Mouse (Mus musculus): ENCODE measurements around the gene Styxl1. TPM values are rescaled to one million over a fixed set of nuclear protein-coding genes. Genes with fewer than 3 reads are reported as not detected.

Gene Styxl1
- total and polyA plus RNA-seq, 3 experiments: 0.17 TPM; not detected in 2

DNA sequence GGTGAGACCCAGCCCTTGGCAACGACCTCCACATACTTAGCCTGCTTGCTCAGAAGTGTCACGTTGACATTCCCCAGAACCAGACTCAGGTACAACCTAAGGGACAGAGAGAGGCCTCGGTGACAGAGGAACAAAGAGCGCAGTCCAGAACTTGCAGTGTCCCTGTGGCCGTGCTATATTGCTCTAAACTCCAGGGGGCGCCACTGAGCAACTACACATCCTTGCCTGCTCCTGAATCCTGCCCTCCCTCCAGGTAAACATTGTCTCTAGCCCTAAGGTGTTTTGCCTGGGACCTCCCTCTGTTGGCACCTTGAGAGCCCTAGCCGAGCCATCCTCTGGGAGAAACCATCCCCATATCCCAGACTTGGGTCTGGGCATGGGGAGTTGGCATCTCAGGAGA, 41.0 kb downstream of the Styxl1 start:
- H3K4me3 ChIP-seq (ENCODE audit: control insufficient read depth in 1 of 2, insufficient read depth in 1 of 2, low read depth in 2 of 2, low read length in 2 of 2): no peak overlapping the region
- TF ChIP-seq USF2 (IDR thresholded peaks at IDR 0.05; ENCODE audit: borderline replicate concordance in 1 of 2, insufficient read depth in 1 of 2, low read depth in 1 of 2, low read length in 2 of 2) (no peak), ETS1 (IDR thresholded peaks at IDR 0.05; ENCODE audit: low read depth, low read length) (no peak), TCF12 (IDR thresholded peaks at IDR 0.05; ENCODE audit: low read depth, low read length) (no peak), CTCF (IDR thresholded peaks at IDR 0.05 in 2 of 3, conservative IDR thresholded peaks at IDR 0.05 in 1 of 3; ENCODE audit: control insufficient read depth in 1 of 3, insufficient read depth in 1 of 3, low read depth in 2 of 3, low read length in 3 of 3, poor library complexity in 1 of 3, severe bottlenecking in 1 of 3) (peak; percentile 48 to 66 (median 66)), TBP (IDR thresholded peaks at IDR 0.05; ENCODE audit: low read depth, low read length) (no peak), KAT2A (conservative IDR thresholded peaks at IDR 0.05; ENCODE audit: low read depth, low read length) (no peak), SIN3A (IDR thresholded peaks at IDR 0.05; ENCODE audit: low read length) (no peak), SMC3 (IDR thresholded peaks at IDR 0.05; ENCODE audit: low read depth, low read length) (peak; percentile 28), NRF1 (IDR thresholded peaks at IDR 0.05; ENCODE audit: insufficient read depth, low read depth, low read length, poor library complexity, severe bottlenecking) (no peak)
- H3K27me3 ChIP-seq (ENCODE audit: control insufficient read depth in 1 of 2, insufficient read depth in 2 of 2, low read length in 2 of 2): no peaks in the 10 kb centered on the region
- H3K36me3 ChIP-seq (ENCODE audit: control insufficient read depth in 1 of 2, insufficient read depth in 2 of 2, low read length in 2 of 2): peaks cover 0 to 2% of the 10 kb centered on the region in 2 experiments; a peak in 1 of 4 replicates
- 0 out of 4 replicates have a peak, but pooled peaks cover 0 to 3% of the 10 kb centered on the region in 2 experiments for H3K4me1 ChIP-seq (ENCODE audit: control insufficient read depth in 1 of 2, insufficient read depth in 2 of 2, low read length in 2 of 2)
- DNase-seq (ENCODE audit: low read depth, low spot score): peak; percentile 33
- H3K9ac ChIP-seq (ENCODE audit: control insufficient read depth, low read depth, low read length, poor library complexity, severe bottlenecking): no peak overlapping the region
- no peaks in the 10 kb centered on the region for H3K79me2 ChIP-seq (ENCODE audit: control insufficient read depth, insufficient read depth, low read length, poor library complexity)
- H3K27ac ChIP-seq (ENCODE audit: control insufficient read depth, low read depth, low read length): no peak overlapping the region
- no peaks in the 10 kb centered on the region for H3K9me3 ChIP-seq (replicated peaks; ENCODE audit: insufficient read depth, low read length)

DNA sequence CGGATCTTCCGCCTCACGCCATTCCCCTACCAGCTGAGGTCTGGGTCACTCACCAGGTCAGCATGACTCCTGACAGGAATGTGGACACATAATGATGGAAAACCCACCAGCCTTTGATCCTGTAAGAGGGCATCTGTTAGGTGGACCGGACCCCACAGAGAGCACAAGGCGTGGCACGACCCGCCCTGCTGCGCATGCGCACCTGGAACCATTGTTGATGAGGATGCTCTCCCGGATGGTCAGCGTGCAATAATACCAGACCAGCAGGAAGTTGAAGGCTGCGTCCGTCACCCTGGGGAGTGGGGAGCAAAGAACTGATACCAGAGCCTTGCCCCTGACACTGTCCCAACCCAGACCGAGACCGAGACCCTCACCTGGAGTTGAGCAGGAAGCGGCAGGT, 41.6 kb downstream of the Styxl1 start:
- H3K27ac ChIP-seq (ENCODE audit: control insufficient read depth, low read depth, low read length): no peak overlapping the region
- 0 out of 4 replicates have a peak, but pooled peaks cover 0 to 3% of the 10 kb centered on the region in 2 experiments for H3K4me1 ChIP-seq (ENCODE audit: control insufficient read depth in 1 of 2, insufficient read depth in 2 of 2, low read length in 2 of 2)
- H3K27me3 ChIP-seq (ENCODE audit: control insufficient read depth in 1 of 2, insufficient read depth in 2 of 2, low read length in 2 of 2): no peaks in the 10 kb centered on the region
- H3K9ac ChIP-seq (ENCODE audit: control insufficient read depth, low read depth, low read length, poor library complexity, severe bottlenecking): no peak overlapping the region
- DNase-seq (ENCODE audit: low read depth, low spot score): no peak
- no peaks in the 10 kb centered on the region for H3K9me3 ChIP-seq (replicated peaks; ENCODE audit: insufficient read depth, low read length)
- no peak for TF ChIP-seq ZKSCAN1 (IDR thresholded peaks at IDR 0.05; ENCODE audit: low read depth, low read length)
- TF ChIP-seq ZC3H11A (IDR thresholded peaks at IDR 0.05; ENCODE audit: low read depth, low read length): no peak
- no peak for TF ChIP-seq KAT2A (conservative IDR thresholded peaks at IDR 0.05; ENCODE audit: low read depth, low read length)
- TF ChIP-seq ELF1 (IDR thresholded peaks at IDR 0.05; ENCODE audit: low read depth, low read length): no peak
- no peak for TF ChIP-seq ETS1 (IDR thresholded peaks at IDR 0.05; ENCODE audit: low read depth, low read length)
- TF ChIP-seq USF2 (IDR thresholded peaks at IDR 0.05; ENCODE audit: borderline replicate concordance in 1 of 2, insufficient read depth in 1 of 2, low read depth in 1 of 2, low read length in 2 of 2): no peak
- no peak for TF ChIP-seq USF1 (IDR thresholded peaks at IDR 0.05; ENCODE audit: low read depth, low read length)
- H3K36me3 ChIP-seq (ENCODE audit: control insufficient read depth in 1 of 2, insufficient read depth in 2 of 2, low read length in 2 of 2): peaks cover 0 to 2% of the 10 kb centered on the region in 2 experiments; a peak in 1 of 4 replicates
- no peak overlapping the region for H3K4me3 ChIP-seq (ENCODE audit: control insufficient read depth in 1 of 2, insufficient read depth in 1 of 2, low read depth in 2 of 2, low read length in 2 of 2)
- no peaks in the 10 kb centered on the region for H3K79me2 ChIP-seq (ENCODE audit: control insufficient read depth, insufficient read depth, low read length, poor library complexity)

DNA sequence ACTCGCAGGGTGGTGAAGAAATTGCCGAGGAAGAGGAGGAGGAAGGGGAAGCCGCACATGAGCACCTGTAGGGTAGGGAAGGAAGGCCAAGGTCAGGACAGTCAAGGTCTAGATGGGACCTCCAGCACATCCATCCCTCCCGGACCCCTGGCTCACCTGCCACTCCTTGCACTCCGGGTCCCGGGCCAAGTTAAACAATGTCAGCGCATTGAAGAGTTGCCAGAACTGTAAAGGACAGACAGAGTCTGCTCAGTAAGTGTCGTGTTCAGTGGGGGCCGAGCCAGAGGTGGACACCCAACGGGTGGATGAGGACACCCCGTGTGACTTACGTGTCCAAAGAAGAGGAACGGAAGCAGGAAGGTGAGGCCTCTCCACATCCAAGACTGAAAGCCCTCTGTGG, 42.4 kb downstream of the Styxl1 start:
- H3K27ac ChIP-seq (ENCODE audit: control insufficient read depth, low read depth, low read length): no peak overlapping the region
- TF ChIP-seq MAX (IDR thresholded peaks at IDR 0.05; ENCODE audit: low read length) (no peak), SMC3 (IDR thresholded peaks at IDR 0.05; ENCODE audit: low read depth, low read length) (no peak), NRF1 (IDR thresholded peaks at IDR 0.05; ENCODE audit: insufficient read depth, low read depth, low read length, poor library complexity, severe bottlenecking) (no peak), USF2 (IDR thresholded peaks at IDR 0.05; ENCODE audit: borderline replicate concordance in 1 of 2, insufficient read depth in 1 of 2, low read depth in 1 of 2, low read length in 2 of 2) (no peak), ZC3H11A (IDR thresholded peaks at IDR 0.05; ENCODE audit: low read depth, low read length) (no peak), MXI1 (IDR thresholded peaks at IDR 0.05; ENCODE audit: low read depth, low read length) (no peak), CTCF (IDR thresholded peaks at IDR 0.05 in 2 of 3, conservative IDR thresholded peaks at IDR 0.05 in 1 of 3; ENCODE audit: control insufficient read depth in 1 of 3, insufficient read depth in 1 of 3, low read depth in 2 of 3, low read length in 3 of 3, poor library complexity in 1 of 3, severe bottlenecking in 1 of 3) (no peak), SIN3A (IDR thresholded peaks at IDR 0.05; ENCODE audit: low read length) (no peak), TCF12 (IDR thresholded peaks at IDR 0.05; ENCODE audit: low read depth, low read length) (no peak), TAL1 (IDR thresholded peaks at IDR 0.05; ENCODE audit: low read length) (no peak), POLR2AphosphoS5 (IDR thresholded peaks at IDR 0.05; ENCODE audit: borderline replicate concordance, low read depth, low read length) (no peak), ZMIZ1 (IDR thresholded peaks at IDR 0.05; ENCODE audit: low read depth, low read length) (no peak)
- no peaks in the 10 kb centered on the region for H3K79me2 ChIP-seq (ENCODE audit: control insufficient read depth, insufficient read depth, low read length, poor library complexity)
- no peak for DNase-seq (ENCODE audit: low read depth, low spot score)
- no peaks in the 10 kb centered on the region for H3K9me3 ChIP-seq (replicated peaks; ENCODE audit: insufficient read depth, low read length)
- H3K27me3 ChIP-seq (ENCODE audit: control insufficient read depth in 1 of 2, insufficient read depth in 2 of 2, low read length in 2 of 2): no peaks in the 10 kb centered on the region
- H3K9ac ChIP-seq (ENCODE audit: control insufficient read depth, low read depth, low read length, poor library complexity, severe bottlenecking): no peak overlapping the region
- H3K36me3 ChIP-seq (ENCODE audit: control insufficient read depth in 1 of 2, insufficient read depth in 2 of 2, low read length in 2 of 2): peaks cover 0 to 2% of the 10 kb centered on the region in 2 experiments; a peak in 1 of 4 replicates
- H3K4me1 ChIP-seq (ENCODE audit: control insufficient read depth in 1 of 2, insufficient read depth in 2 of 2, low read length in 2 of 2): 0 out of 4 replicates have a peak, but pooled peaks cover 0 to 3% of the 10 kb centered on the region in 2 experiments
- no peak overlapping the region for H3K4me3 ChIP-seq (ENCODE audit: control insufficient read depth in 1 of 2, insufficient read depth in 1 of 2, low read depth in 2 of 2, low read length in 2 of 2)

Measured in MEL (cell line).